Comparison of ENCODE assay signal across 17 mouse cellular contexts in genomic region chr14:45140344-45141080, GRCm38 (mm10).
DNase-seq lines count a peak whose midpoint lies in the region; ATAC-seq lines count a peak whose summit lies in the region.
"Had no signal": no experiment of that assay in that cellular context is flagged by ENCODE, and none has a peak within 500 bp of the region (broad histone marks: within the 10 kb centered on the region; RNA-seq: fewer than 3 reads in every experiment).

No protein-coding gene starts in this region.

- no peaks in the 10 kb centered on the region for H3K27me3 ChIP-seq in embryonic facial prominence, embryonic 14.5 days (replicated peaks; ENCODE audit: control insufficient read depth, insufficient read depth, low read length)
- no peaks in the 10 kb centered on the region for H3K27me3 ChIP-seq in embryonic facial prominence, embryonic 10.5 days (replicated peaks; ENCODE audit: low read depth, poor library complexity, severe bottlenecking)
- H3K27me3 ChIP-seq: embryonic facial prominence, embryonic 15.5 days; heart, embryonic 13.5 days; lung, embryonic 15.5 days; midbrain, embryonic 12.5 days; neural tube, embryonic 12.5 days had no signal

- ATAC-seq in embryonic facial prominence, embryonic 14.5 days (ENCODE audit: low read depth): no peak
- ATAC-seq: intestine, embryonic 16.5 days had no signal

- H3K36me3 ChIP-seq in embryonic facial prominence, embryonic 14.5 days (ENCODE audit: control insufficient read depth, insufficient read depth, low read length): 0 out of 2 replicates have a peak, but pooled peaks cover 3% of the 10 kb centered on the region
- peaks cover 5% of the 10 kb centered on the region; the same call in 1 of the 2 replicates for H3K36me3 ChIP-seq in embryonic facial prominence, embryonic 10.5 days (replicated peaks)
- H3K36me3 ChIP-seq: embryonic facial prominence, embryonic 15.5 days; heart, embryonic 13.5 days; lung, embryonic 15.5 days had no signal

- H3K9ac ChIP-seq in embryonic facial prominence, embryonic 14.5 days (ENCODE audit: low read depth, low read length): no peak overlapping the region
- H3K9ac ChIP-seq: embryonic facial prominence, embryonic 15.5 days; heart, embryonic 13.5 days; lung, embryonic 15.5 days; midbrain, embryonic 12.5 days; neural tube, embryonic 12.5 days had no signal

- H3K9me3 ChIP-seq in embryonic facial prominence, embryonic 14.5 days (ENCODE audit: control insufficient read depth, low read length): no peaks in the 10 kb centered on the region
- H3K9me3 ChIP-seq in embryonic facial prominence, embryonic 10.5 days: no peaks in the 10 kb centered on the region
- H3K9me3 ChIP-seq: embryonic facial prominence, embryonic 15.5 days; heart, embryonic 13.5 days; lung, embryonic 15.5 days; midbrain, embryonic 12.5 days; neural tube, embryonic 12.5 days had no signal

- DNase-seq in embryonic facial prominence, embryonic 14.5 days (ENCODE audit: low spot score): peak; percentile 48
- no peak for DNase-seq in embryonic facial prominence, embryonic 10.5 days (ENCODE audit: low spot score)
- peak; percentile 27 to 30 for DNase-seq in kidney, postnatal 4 days
- DNase-seq in kidney, adult 18-20 months: no peak
- peak; percentile 57 to 60 for DNase-seq in right cerebral cortex, postnatal 10 days (ENCODE audit: low spot score in 2 of 2)
- no peak for DNase-seq in right cerebral cortex, postnatal 25 days
- DNase-seq in lung, postnatal 36 days: peak; percentile 28
- no peak for DNase-seq in neural tube, embryonic 10.5 days (ENCODE audit: extremely low spot score, low spot score)
- DNase-seq: B cell, adult 2 months; cerebellum, adult 11-12 months; gastrocnemius, postnatal 36 days had no signal

- WGBS in embryonic facial prominence, embryonic 14.5 days: 71% methylated on average over 17 of the region's 17 CpGs
- 86% methylated on average over 17 of the region's 17 CpGs for WGBS in embryonic facial prominence, embryonic 10.5 days

- H3K27ac ChIP-seq in embryonic facial prominence, embryonic 14.5 days (replicated peaks; ENCODE audit: low read depth, low read length): no peak overlapping the region
- H3K27ac ChIP-seq in embryonic facial prominence, embryonic 10.5 days (replicated peaks): no peak overlapping the region
- H3K27ac ChIP-seq: embryonic facial prominence, embryonic 15.5 days; heart, embryonic 13.5 days; lung, embryonic 15.5 days; midbrain, embryonic 12.5 days; neural tube, embryonic 12.5 days had no signal

- H3K4me1 ChIP-seq in embryonic facial prominence, embryonic 14.5 days (ENCODE audit: control insufficient read depth, insufficient read depth, low read length): no peaks in the 10 kb centered on the region
- no peaks in the 10 kb centered on the region for H3K4me1 ChIP-seq in embryonic facial prominence, embryonic 10.5 days
- H3K4me1 ChIP-seq: midbrain, embryonic 12.5 days; neural tube, embryonic 12.5 days had no signal

- no peak overlapping the region for H3K4me3 ChIP-seq in embryonic facial prominence, embryonic 14.5 days (ENCODE audit: low read depth, low read length)
- H3K4me3 ChIP-seq in embryonic facial prominence, embryonic 10.5 days: no peak overlapping the region
- H3K4me3 ChIP-seq: embryonic facial prominence, embryonic 15.5 days; heart, embryonic 13.5 days; lung, embryonic 15.5 days; midbrain, embryonic 12.5 days; neural tube, embryonic 12.5 days had no signal

- H3K4me2 ChIP-seq in embryonic facial prominence, embryonic 14.5 days (ENCODE audit: low read depth, low read length): no peak overlapping the region
- H3K4me2 ChIP-seq: embryonic facial prominence, embryonic 15.5 days; heart, embryonic 13.5 days; lung, embryonic 15.5 days; midbrain, embryonic 12.5 days; neural tube, embryonic 12.5 days had no signal

Comparison
In these comparisons a context has a peak if more than half of its experiments do, and no peak if none do; other contexts are left out.
1. DNase-seq: peak in embryonic facial prominence, embryonic 14.5 days (single experiment), kidney, postnatal 4 days (2 of 2), right cerebral cortex, postnatal 10 days (2 of 2) and lung, postnatal 36 days (single experiment); none in embryonic facial prominence, embryonic 10.5 days (single experiment), kidney, adult 18-20 months (single experiment), right cerebral cortex, postnatal 25 days (single experiment) and neural tube, embryonic 10.5 days (single experiment).